Mouse (Mus musculus) WW6 (cell line): ENCODE results near the gene Pgd.
"Not testable (repeated sequence)": the region's sequence is repeated elsewhere in the genome, so short reads cannot be mapped to it uniquely, and the experiment has no call there.

Source experiments
- DNase-seq: peaks from one replicate; pipeline ENCODE4 v3.0.0-alpha.2; 2013; ENCODE audit warnings: low read depth, low spot score

Pgd gene

GRCm38 (mm10) chr4:149136116-149136850, 30.3 kb downstream of the Pgd start:
- DNase-seq = no peak

GRCm38 (mm10) chr4:149133395-149133794, 33.2 kb downstream of the Pgd start:
- DNase-seq = no peak

GRCm38 (mm10) chr4:149131789-149132565, 34.6 kb downstream of the Pgd start:
- no peak for DNase-seq

- DNase-seq = no peak
Measured at GRCm38 (mm10) chr4:149131021-149131752, 35.4 kb downstream of the Pgd start.

- DNase-seq = no peak
Measured at GRCm38 (mm10) chr4:149128467-149128866, 38.1 kb downstream of the Pgd start.

DNA sequence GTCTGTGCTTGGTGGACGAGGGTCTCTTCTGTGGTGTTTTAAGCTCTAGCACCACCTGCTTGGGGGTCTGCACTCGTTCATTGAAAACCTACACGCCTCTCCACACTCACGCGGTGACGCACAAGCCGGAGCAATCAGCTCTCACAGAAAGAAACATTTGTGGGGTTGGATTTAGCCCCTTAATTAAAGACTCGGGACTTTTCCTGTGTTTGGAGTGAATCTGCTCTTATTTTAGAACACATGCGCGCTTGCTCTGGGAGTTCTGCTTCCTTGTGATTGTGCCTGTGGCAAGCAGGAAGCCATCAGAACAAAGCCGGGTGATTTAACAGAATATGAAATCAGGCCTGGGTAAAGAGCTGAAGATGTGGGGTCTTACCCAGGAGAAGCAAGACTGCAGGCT, 39.9 kb downstream of the Pgd start, which contains the start of gene Cort:
TSS of gene Cort (minus strand) at position 101 of the 400 bp plus-strand sequence.
- no peak for DNase-seq

DNA sequence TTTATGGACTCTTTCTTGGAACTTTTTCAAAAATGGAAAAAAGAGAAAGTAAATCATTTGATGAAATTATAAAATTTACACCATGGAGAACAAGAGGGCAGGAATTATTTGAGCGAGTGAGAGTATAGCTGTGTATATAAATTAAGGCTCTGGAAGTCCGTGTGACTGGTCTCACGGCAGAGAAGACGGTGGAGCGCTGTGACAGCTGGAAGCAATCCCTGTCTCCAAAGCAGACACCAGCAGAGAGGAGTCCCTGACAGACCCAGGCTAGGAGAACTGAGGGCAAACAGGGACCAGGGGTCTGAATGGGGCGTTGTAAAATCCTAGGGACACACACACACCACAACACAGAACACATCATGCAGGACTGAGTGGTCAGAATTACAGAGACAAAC, 40.5 kb downstream of the Pgd start:
- no peak for DNase-seq

GRCm38 (mm10) chr4:149125341-149126114, 41.0 kb downstream of the Pgd start:
- DNase-seq = no peak

DNA sequence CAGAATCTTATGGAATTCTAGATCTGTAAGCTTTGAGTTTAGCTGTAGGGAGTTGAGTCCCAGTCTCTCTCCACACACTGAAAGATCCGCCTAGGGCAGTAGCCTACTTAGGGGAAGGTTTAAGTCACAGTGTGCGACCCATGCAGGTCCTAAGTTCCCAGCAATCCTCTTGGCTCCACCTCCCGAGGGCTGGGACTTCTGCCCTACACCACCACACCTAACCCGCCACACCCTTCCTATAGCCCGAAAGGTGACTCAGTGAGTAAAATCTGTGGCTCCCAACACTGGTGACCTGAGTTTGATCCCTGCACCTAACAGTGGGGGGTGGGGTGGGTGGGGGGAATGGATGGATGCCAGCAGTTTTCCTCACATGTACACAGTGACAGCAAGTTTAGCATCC, 43.1 kb downstream of the Pgd start:
- peak; percentile 38 for DNase-seq

GRCm38 (mm10) chr4:149119978-149120562, 46.5 kb downstream of the Pgd start:
- not testable (repeated sequence) for DNase-seq

- DNase-seq = peak; percentile 68
Measured at GRCm38 (mm10) chr4:149103875-149104561, 62.6 kb downstream of the Pgd start, which contains the start of gene Dffa. Gene Dffa, plus strand, starts transcription at chr4:149104146.

GRCm38 (mm10) chr4:149101456-149101855, 65.1 kb downstream of the Pgd start:
- DNase-seq = no peak

- not testable (repeated sequence) for DNase-seq
Measured at GRCm38 (mm10) chr4:149100449-149100848, 66.1 kb downstream of the Pgd start.
